Mouse (Mus musculus) limb, embryonic 11.5 days (tissue): Measurements from ENCODE around the gene Cep295nl. TPM values are rescaled to one million over a fixed set of nuclear protein-coding genes. Genes with fewer than 3 reads are reported as not detected.

Experiments
- ATAC-seq: fragments of 200-750 bp; cut with Nextera tagmentation; 2 replicates; pipeline ENCODE4 v1.8.0; 2017; ENCODE audit warnings: low read depth; ENCODE audit not compliant: insufficient number of reproducible peaks, low FRiP score, low TSS enrichment
- DNase-seq: peaks from one replicate; pipeline ENCODE4 v3.0.0-alpha.2; 2015; ENCODE audit warnings: low spot score
- H3K27ac ChIP-seq: fragments of 300-500 bp; sonication (generic); replicated peaks from 2 replicates; pipeline ENCODE4 v1.5.1; 2014; ENCODE audit warnings: low read depth, mild to moderate bottlenecking, low read length
- H3K27me3 ChIP-seq: fragments of 300-500 bp; sonication (generic); 2 replicates; pipeline ENCODE4 v1.6.1; 2014; ENCODE audit warnings: mild to moderate bottlenecking, low read length, mixed read lengths; ENCODE audit not compliant: control insufficient read depth, insufficient read depth
- H3K36me3 ChIP-seq: fragments of 300-500 bp; sonication (generic); 2 replicates; pipeline ENCODE4 v1.6.1; 2014; ENCODE audit warnings: mild to moderate bottlenecking, low read length, moderate library complexity, mixed read lengths; ENCODE audit not compliant: control insufficient read depth, insufficient read depth
- H3K4me1 ChIP-seq: fragments of 300-500 bp; sonication (generic); 2 replicates; pipeline ENCODE4 v1.6.1; 2014; ENCODE audit warnings: low read length, mixed read lengths; ENCODE audit not compliant: control insufficient read depth, insufficient read depth
- H3K4me2 ChIP-seq: fragments of 300-500 bp; sonication (generic); 2 replicates; pipeline ENCODE4 v1.6.1; 2014; ENCODE audit warnings: low read depth, mild to moderate bottlenecking, moderate library complexity; ENCODE audit not compliant: severe bottlenecking
- H3K4me3 ChIP-seq: fragments of 300-500 bp; sonication (generic); 2 replicates; pipeline ENCODE4 v1.5.1; 2014; ENCODE audit warnings: low read depth, low read length
- H3K9ac ChIP-seq: fragments of 300-500 bp; sonication (generic); 2 replicates; pipeline ENCODE4 v1.6.1; 2014; ENCODE audit warnings: mild to moderate bottlenecking, low read length
- H3K9me3 ChIP-seq: fragments of 300-500 bp; sonication (generic); 2 replicates; pipeline ENCODE4 v1.6.1; 2016; ENCODE audit warnings: low read length; ENCODE audit not compliant: control insufficient read depth
- WGBS: fragments of 180-500 bp; shearing (Covaris S2); extraction: QIAGEN DNeasy Blood & Tissue Kit; methylation state at CpG from one replicate; pipeline ENCODE4 v1.1.7; 2014; 5-methylcytosine and 5-hydroxymethylcytosine counted together
- polyA plus RNA-seq: library from polyadenylated mRNA; unstranded; fragments of >200 nt; fragmentation: Nextera tagmentation; extraction: Ambion mirVana; gene quantifications from 2 replicates; pipeline ENCODE4 v1.2.1, GENCODE M21; 2014

Gene Cep295nl
- polyA plus RNA-seq, 1 experiment from 2014 or later = 0.53 TPM

DNA sequence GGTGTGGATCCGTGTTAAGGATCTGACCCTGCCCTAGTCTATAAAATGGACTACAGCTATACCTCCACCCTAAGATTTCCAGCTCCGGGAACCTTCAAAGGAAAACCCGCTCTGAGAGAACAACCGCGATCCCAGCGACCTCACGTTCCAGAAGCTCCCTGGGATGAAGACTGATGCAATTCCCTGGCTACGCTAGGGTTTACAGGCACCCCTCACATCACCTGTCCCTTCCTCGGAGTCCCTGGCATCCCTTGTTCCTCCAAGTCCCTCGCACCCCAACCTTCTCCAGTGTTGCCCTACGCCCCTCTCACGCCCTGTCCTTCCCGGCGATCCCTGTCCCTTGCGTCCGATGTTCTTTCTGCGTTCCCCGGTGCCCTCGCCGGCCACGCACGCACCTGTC, 52.7 kb downstream of the Cep295nl start:
- Histone ChIP-seq H3K4me3 (peak overlapping the region; percentile 89), H3K4me1 (peaks cover 10% of the 10 kb centered on the region), H3K9me3 (no peaks in the 10 kb centered on the region), H3K27me3 (no peaks in the 10 kb centered on the region), H3K9ac (peak overlapping the region; percentile 84), H3K36me3 (peaks cover 9% of the 10 kb centered on the region; the same call in 1 of the 2 replicates), H3K27ac (peak overlapping the region; percentile 56; the same call in 1 of the 2 replicates), H3K4me2 (peak overlapping the region; percentile 86)
- ATAC-seq (peak; percentile 7; the same call in 1 of the 2 replicates), DNase-seq (no peak)
- under 1% methylated on average over 22 of the region's 22 CpGs for WGBS

DNA sequence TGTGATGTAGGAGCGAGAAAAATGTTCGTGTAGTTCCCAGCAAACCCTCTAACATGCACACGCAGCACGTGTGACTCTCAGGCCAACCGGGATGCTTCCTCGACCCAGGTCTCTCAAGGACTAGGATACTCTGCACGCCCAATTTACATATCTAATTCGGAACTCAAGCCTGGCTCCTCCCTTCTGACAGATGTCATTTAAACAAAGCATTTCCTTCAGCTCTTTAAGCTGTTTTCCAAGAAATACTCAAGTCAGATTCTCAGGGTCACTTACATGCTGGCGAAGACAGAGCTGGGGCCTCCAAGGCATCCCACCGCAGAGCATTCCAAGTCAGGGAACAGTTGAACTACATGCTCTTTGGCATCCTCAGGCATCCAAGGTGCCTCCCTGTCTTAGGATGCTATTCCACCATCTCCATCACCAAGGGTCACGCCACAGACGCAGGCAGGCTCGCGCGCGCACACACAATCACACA, 53.2 kb downstream of the Cep295nl start:
- Histone ChIP-seq H3K36me3 (peaks cover 10% of the 10 kb centered on the region; the same call in 1 of the 2 replicates), H3K4me3 (peak overlapping the region; percentile 89), H3K27me3 (no peaks in the 10 kb centered on the region), H3K4me1 (peaks cover 10% of the 10 kb centered on the region), H3K9me3 (no peaks in the 10 kb centered on the region), H3K4me2 (peak overlapping the region; percentile 86), H3K9ac (peak overlapping the region; percentile 84), H3K27ac (no peak overlapping the region)
- DNase-seq (peak; percentile 32), ATAC-seq (no peak)
- WGBS = under 1% methylated on average over 16 of the region's 16 CpGs

DNA sequence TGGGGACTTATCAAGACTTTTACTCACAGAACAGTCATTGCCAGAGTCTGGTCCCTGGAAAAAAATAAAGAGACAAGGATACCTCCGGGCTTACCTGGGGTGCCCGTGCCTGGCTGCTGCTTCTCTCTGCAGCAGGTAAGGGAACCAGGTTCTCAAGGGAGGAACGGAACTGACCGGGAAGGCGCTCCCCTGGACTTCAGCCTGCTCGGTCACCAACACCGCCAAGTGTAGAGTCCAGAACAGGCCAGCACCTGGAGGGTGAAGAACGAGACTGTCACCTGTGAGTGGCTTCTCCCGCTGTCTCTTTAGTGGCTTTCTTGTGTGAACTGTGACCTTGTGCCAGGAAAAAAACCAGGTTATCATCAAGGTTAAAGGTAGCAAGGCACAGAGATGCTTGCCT, 54.7 kb downstream of the Cep295nl start:
- H3K36me3 ChIP-seq = peaks cover 17% of the 10 kb centered on the region; the same call in 1 of the 2 replicates
- H3K9me3 ChIP-seq = no peaks in the 10 kb centered on the region
- no peaks in the 10 kb centered on the region for H3K27me3 ChIP-seq
- 96% methylated on average over 9 of the region's 9 CpGs for WGBS
- H3K4me3 ChIP-seq = no peak overlapping the region
- no peak overlapping the region for H3K4me2 ChIP-seq
- H3K4me1 ChIP-seq = peaks cover 10% of the 10 kb centered on the region
- no peak overlapping the region for H3K27ac ChIP-seq
- no peak for DNase-seq
- ATAC-seq = no peak
- H3K9ac ChIP-seq = no peak overlapping the region

DNA sequence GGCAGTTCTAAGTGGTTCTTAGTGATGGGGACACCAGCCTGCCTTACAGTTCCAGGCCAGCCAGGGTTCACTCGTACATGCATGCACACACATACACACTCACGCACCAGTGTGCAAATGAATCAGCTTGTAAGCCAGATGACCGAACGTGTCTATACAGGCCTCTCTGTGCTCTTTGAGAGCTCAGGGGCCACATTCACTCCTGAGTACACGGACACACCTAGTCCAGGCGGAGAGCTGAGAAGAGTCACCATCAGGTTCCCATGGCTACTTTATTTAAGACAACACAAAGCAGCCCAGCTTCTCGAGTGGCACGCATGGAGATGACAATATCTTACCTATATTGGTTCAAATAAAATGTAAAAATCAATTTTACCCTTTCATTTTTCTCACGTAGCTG, 55.9 kb downstream of the Cep295nl start:
- Histone ChIP-seq H3K27me3 (no peaks in the 10 kb centered on the region), H3K27ac (no peak overlapping the region), H3K4me1 (peaks cover 10% of the 10 kb centered on the region), H3K4me3 (no peak overlapping the region), H3K36me3 (peaks cover 20% of the 10 kb centered on the region; the same call in 1 of the 2 replicates), H3K4me2 (no peak overlapping the region), H3K9ac (no peak overlapping the region), H3K9me3 (no peaks in the 10 kb centered on the region)
- WGBS = 93% methylated on average over 9 of the region's 9 CpGs
- DNase-seq (no peak), ATAC-seq (no peak)

DNA sequence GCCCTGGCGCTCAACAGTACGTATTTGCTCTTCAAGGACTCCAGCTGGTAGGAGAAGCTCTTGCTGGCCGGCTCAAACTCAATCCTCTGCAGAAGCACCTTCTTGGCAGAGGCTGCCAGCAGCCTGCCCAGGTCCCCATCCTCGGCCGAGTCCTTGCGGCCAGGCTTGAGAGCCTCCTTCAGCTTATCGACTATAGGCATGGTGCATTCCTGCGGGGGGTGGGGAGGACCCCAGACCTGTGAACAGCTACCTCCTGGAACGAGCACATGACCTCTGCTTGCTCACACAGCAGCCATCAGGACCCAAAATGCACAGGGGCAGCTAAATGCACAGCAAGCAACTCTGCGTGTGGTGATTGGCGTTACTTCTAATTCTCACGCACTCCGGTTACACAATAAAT, 56.5 kb downstream of the Cep295nl start:
- Histone ChIP-seq H3K36me3 (peaks cover 20% of the 10 kb centered on the region; the same call in 1 of the 2 replicates), H3K9ac (no peak overlapping the region), H3K4me1 (peaks cover 10% of the 10 kb centered on the region), H3K9me3 (no peaks in the 10 kb centered on the region), H3K4me2 (no peak overlapping the region), H3K27ac (no peak overlapping the region; the same call in 1 of the 2 replicates), H3K4me3 (no peak overlapping the region), H3K27me3 (no peaks in the 10 kb centered on the region)
- DNase-seq (no peak), ATAC-seq (no peak)
- WGBS = 96% methylated on average over 13 of the region's 13 CpGs

Other genes with a start within 250 kb of the Cep295nl start
- 0.11 TPM in 2 replicates for gene Dnah17, start 211.9 kb downstream of the Cep295nl start, polyA plus RNA-seq
- 13.3 and 16.2 TPM in 2 replicates for gene Cyth1, start 93.9 kb downstream of the Cep295nl start, polyA plus RNA-seq
- 13.6 and 15.3 TPM in 2 replicates for gene Usp36, start 52.3 kb downstream of the Cep295nl start, polyA plus RNA-seq
- 64.4 and 68.4 TPM in 2 replicates for gene Timp2, start 13.2 kb upstream of the Cep295nl start, polyA plus RNA-seq
- 3.6 and 4.1 TPM in 2 replicates for gene Lgals3bp, start 59.6 kb upstream of the Cep295nl start, polyA plus RNA-seq
- gene Cant1, start 76.6 kb upstream of the Cep295nl start, polyA plus RNA-seq = 23.9 and 27.1 TPM in 2 replicates
- 3.5 and 4.2 TPM in 2 replicates for gene C1qtnf1, start 85.7 kb upstream of the Cep295nl start, polyA plus RNA-seq
- gene Engase, start 134.3 kb upstream of the Cep295nl start, polyA plus RNA-seq = 4.8 and 8.5 TPM in 2 replicates